ENCODE assay signal across 8 mouse cellular contexts in genomic region chr11:68400021-68400671, GRCm38 (mm10). TPM values are rescaled to one million over a fixed set of nuclear protein-coding genes. Genes with fewer than 3 reads are reported as not detected.
DNase-seq lines count a peak whose midpoint lies in the region; ATAC-seq and TF ChIP-seq lines count a peak whose summit lies in the region.

No protein-coding gene starts in this region.

- H3K79me3 ChIP-seq in C2C12 (ENCODE audit: low read depth), result no peaks in the 10 kb centered on the region

- WGBS in midbrain, embryonic 12.5 days, result under 1% methylated on average over 56 of the region's 57 CpGs

- H3K36me3 ChIP-seq in C2C12 (ENCODE audit: control insufficient read depth, insufficient read depth), result no peaks in the 10 kb centered on the region
- no peaks in the 10 kb centered on the region for H3K36me3 ChIP-seq in midbrain, embryonic 12.5 days

- intact Hi-C loops in heart, postnatal 10 days (cut with DNase I), result loop anchor here (10.0 kb wide), 1 partner anchor 505 kb away; no protein-coding TSS in a partner anchor

- ATAC-seq in midbrain, embryonic 12.5 days (ENCODE audit: low FRiP score, low read depth), result peak; percentile 84
- ATAC-seq in erythroblast, adult 5-6 weeks (replicated peaks; ENCODE audit: low FRiP score, poor library complexity, severe bottlenecking), result no peak

- peak; percentile 66 for DNase-seq in R1 (ENCODE audit: low read depth, low spot score)
- DNase-seq in embryo, embryonic 9.5 days (ENCODE audit: extremely low spot score), result peak; percentile 75
- DNase-seq in heart, postnatal 10 days, result peak; percentile 67 to 69
- peak; percentile 76 to 86 for DNase-seq in kidney, postnatal 25 days
- no peak for DNase-seq in adipocyte (ENCODE audit: low spot score)

- H3K4me2 ChIP-seq in midbrain, embryonic 12.5 days (replicated peaks), result peak overlapping the region; percentile 89

- H3K4me1 ChIP-seq in midbrain, embryonic 12.5 days, result peaks cover 24% of the 10 kb centered on the region

- H3K79me2 ChIP-seq in C2C12 (ENCODE audit: control insufficient read depth, insufficient read depth), result no peaks in the 10 kb centered on the region

- peak overlapping the region; percentile 82 for H3K27ac ChIP-seq in midbrain, embryonic 12.5 days (replicated peaks)

- H3ac ChIP-seq in C2C12 (ENCODE audit: control insufficient read depth, insufficient read length, low read depth), result peak overlapping the region; percentile 79

- peak overlapping the region; percentile 14 for H3K4me3 ChIP-seq in C2C12 (ENCODE audit: insufficient read depth, poor library complexity, severe bottlenecking)
- peak overlapping the region; percentile 53 for H3K4me3 ChIP-seq in midbrain, embryonic 12.5 days

- peak overlapping the region; percentile 54 for H3K9ac ChIP-seq in midbrain, embryonic 12.5 days (replicated peaks)

- no peaks in the 10 kb centered on the region for H3K9me3 ChIP-seq in midbrain, embryonic 12.5 days

- TF ChIP-seq CTCF in C2C12 (IDR thresholded peaks at IDR 0.05; ENCODE audit: control insufficient read depth, insufficient read depth, insufficient read length), result no peak

- H3K27me3 ChIP-seq in C2C12 (ENCODE audit: control insufficient read depth, insufficient read depth, insufficient read length), result peaks cover 7% of the 10 kb centered on the region
- H3K27me3 ChIP-seq in midbrain, embryonic 12.5 days, result peaks cover 94% of the 10 kb centered on the region

TF ChIP-seq in C2C12, 6 proteins besides CTCF, POLR2A, EP300 and RAD21:
- no peak for TF ChIP-seq USF1 (IDR thresholded peaks at IDR 0.05; ENCODE audit: low read depth)
- TF ChIP-seq MYOG (IDR thresholded peaks at IDR 0.05; ENCODE audit: control insufficient read depth, extremely low read depth, insufficient read length), result no peak
- no peak for TF ChIP-seq CEBPB (IDR thresholded peaks at IDR 0.05; ENCODE audit: low read depth)
- no peak for TF ChIP-seq MAX (IDR thresholded peaks at IDR 0.05)
- TF ChIP-seq MYOD1 (IDR thresholded peaks at IDR 0.05; ENCODE audit: control insufficient read depth, insufficient read length, low read depth), result no peak
- TF ChIP-seq FOSL1 (IDR thresholded peaks at IDR 0.05; ENCODE audit: insufficient read depth, low read length, poor library complexity, severe bottlenecking), result no peak

RNA-seq across cellular contexts. Expression of gene Ntn1, which starts 0.5 kb away (rescaled TPM):
- 19.4 TPM for polyA plus RNA-seq in C2C12 (2012; fragmentation: generic; extraction: Trizol)
- total RNA-seq in heart, postnatal 10 days (2021), result 10 to 100 TPM; 72.8 to 80.5 TPM
- 26.6 and 34.6 TPM in 2 replicates for polyA plus RNA-seq in midbrain, embryonic 12.5 days (2016; fragmentation: Nextera tagmentation; extraction: Ambion mirVana)
- not detected in 2 replicates for total RNA-seq in erythroblast, adult 5-6 weeks (2015; ENCODE audit: low replicate concordance)
- total RNA-seq in erythroblast, adult 5-6 weeks (2017; ENCODE audit: low replicate concordance), result not detected in 2 replicates

RNA-seq across cellular contexts. Expression of gene Pik3r5, which starts 31.8 kb away (rescaled TPM):
- polyA plus RNA-seq in C2C12 (2012; fragmentation: generic; extraction: Trizol), result 0.89 TPM
- 1 to 10 TPM in 1 of 2 experiments, under 1 TPM in 1; 0.72 to 1.3 TPM for total RNA-seq in heart, postnatal 10 days (2021)
- polyA plus RNA-seq in midbrain, embryonic 12.5 days (2016; fragmentation: Nextera tagmentation; extraction: Ambion mirVana), result 0.34 and 0.63 TPM in 2 replicates
- total RNA-seq in erythroblast, adult 5-6 weeks (2015; ENCODE audit: low replicate concordance), result 8.3 and 12.5 TPM in 2 replicates
- total RNA-seq in erythroblast, adult 5-6 weeks (2017; ENCODE audit: low replicate concordance), result 2.5 and 7.2 TPM in 2 replicates

Comparison
In these comparisons a context has a peak if more than half of its experiments do, and no peak if none do; other contexts are left out.
1. RNA of gene Ntn1, which starts 0.5 kb away (total RNA-seq): 72.8 to 80.5 TPM in heart, postnatal 10 days; not detected in erythroblast, adult 5-6 weeks; every median in the first group is over 10 times any median in the second.